Mouse (Mus musculus) E14TG2a.4 (cell line): Measurements from ENCODE around the gene Cdyl.

Experiments
- CTCF ChIP-seq: conservative IDR thresholded peaks from 2 replicates; pipeline ENCODE4 v1.5.1; 2014; ENCODE audit warnings: low read length
- NANOG ChIP-seq: IDR thresholded peaks from 2 replicates; pipeline ENCODE4 v1.6.1; 2014; ENCODE audit warnings: borderline replicate concordance, low read length, mixed read lengths
- POU5F1 ChIP-seq: IDR thresholded peaks from 2 replicates; pipeline ENCODE4 v1.6.1; 2014; ENCODE audit warnings: low read length, borderline replicate concordance

- TF ChIP-seq NANOG (no peak), CTCF (no peak), POU5F1 (no peak)
Observed at GRCm38 (mm10) chr13:35740301-35741039, 80.8 kb downstream of the Cdyl start.
